In genomic region chr6:70752351-70752750, GRCm38 (mm10) we compare ENCODE assay signal across 10 mouse cellular contexts. TPM values are rescaled to one million over a fixed set of nuclear protein-coding genes. Genes with fewer than 3 reads are reported as not detected.
DNase-seq lines count a peak whose midpoint lies in the region; ATAC-seq and TF ChIP-seq lines count a peak whose summit lies in the region.
"Had no signal": no experiment of that assay in that cellular context is flagged by ENCODE, and none has a peak within 500 bp of the region (broad histone marks: within the 10 kb centered on the region; RNA-seq: fewer than 3 reads in every experiment).

No protein-coding gene starts in this region.

- WGBS in lung, adult 2 months, result 39% methylated on average over 8 of the region's 8 CpGs
- 43% methylated on average over 8 of the region's 8 CpGs for WGBS in small intestine, adult 2 months
- 59% methylated on average over 8 of the region's 8 CpGs for WGBS in intestine, embryonic 16.5 days

- no peaks in the 10 kb centered on the region for H3K9me3 ChIP-seq in intestine, embryonic 16.5 days (ENCODE audit: control insufficient read depth, low read length)
- H3K9me3 ChIP-seq: hindbrain, embryonic 15.5 days; neural tube, embryonic 12.5 days had no signal

- DNase-seq in cerebellum, postnatal 25 days, result peak; percentile 38 to 65
- DNase-seq in cerebellum, adult 11 months, result no peak
- no peak for DNase-seq in lung, adult 2 months
- no peak for DNase-seq in lung, adult 18-20 months
- DNase-seq in c-Kit-positive CD71-negative TER-119-negative erythroid progenitor cells, embryonic 14.5 days (ENCODE audit: low read depth), result peak; percentile 51
- peak; percentile 66 to 68 for DNase-seq in kidney, postnatal 4 days

- no peaks in the 10 kb centered on the region for H3K4me1 ChIP-seq in lung, adult 2 months (ENCODE audit: control insufficient read depth, insufficient read depth, low read length)
- H3K4me1 ChIP-seq in small intestine, adult 2 months (ENCODE audit: control insufficient read depth, insufficient read depth, insufficient read length, low read length), result no peaks in the 10 kb centered on the region
- no peaks in the 10 kb centered on the region for H3K4me1 ChIP-seq in intestine, embryonic 16.5 days (ENCODE audit: control insufficient read depth, insufficient read depth, low read length)
- H3K4me1 ChIP-seq: hindbrain, embryonic 15.5 days; neural tube, embryonic 12.5 days had no signal

- H3K27me3 ChIP-seq in small intestine, adult 2 months (ENCODE audit: control insufficient read depth, insufficient read depth, low read length), result no peaks in the 10 kb centered on the region; the same call in 1 of the 2 replicates
- H3K27me3 ChIP-seq in intestine, embryonic 16.5 days (replicated peaks; ENCODE audit: control insufficient read depth, insufficient read depth, low read length), result no peaks in the 10 kb centered on the region
- H3K27me3 ChIP-seq: hindbrain, embryonic 15.5 days; neural tube, embryonic 12.5 days had no signal

- no peaks in the 10 kb centered on the region for H3K36me3 ChIP-seq in small intestine, adult 2 months (ENCODE audit: control insufficient read depth, insufficient read depth, low read length)
- H3K36me3 ChIP-seq in intestine, embryonic 16.5 days (ENCODE audit: control insufficient read depth, insufficient read depth, low read length), result no peaks in the 10 kb centered on the region
- H3K36me3 ChIP-seq: hindbrain, embryonic 15.5 days; neural tube, embryonic 12.5 days had no signal

- H3K27ac ChIP-seq in small intestine, adult 2 months (ENCODE audit: insufficient read depth, low read depth, low read length), result peak overlapping the region; percentile 73
- no peak overlapping the region for H3K27ac ChIP-seq in intestine, embryonic 16.5 days (ENCODE audit: low read length)
- H3K27ac ChIP-seq: hindbrain, embryonic 15.5 days; neural tube, embryonic 12.5 days had no signal

- ATAC-seq in intestine, embryonic 16.5 days, result no peak

- TF ChIP-seq POLR2A in lung, adult 2 months (IDR thresholded peaks at IDR 0.05; ENCODE audit: borderline replicate concordance, extremely low read depth, low read depth, low read length), result no peak
- no peak for TF ChIP-seq POLR2A in small intestine, adult 2 months (IDR thresholded peaks at IDR 0.05; ENCODE audit: low read depth, low read length)

- H3K4me3 ChIP-seq in lung, adult 2 months (replicated peaks; ENCODE audit: extremely low read depth, low read depth, low read length), result no peak overlapping the region
- no peak overlapping the region for H3K4me3 ChIP-seq in small intestine, adult 2 months (ENCODE audit: low read depth, low read length)
- no peak overlapping the region for H3K4me3 ChIP-seq in intestine, embryonic 16.5 days (ENCODE audit: low read length)
- H3K4me3 ChIP-seq: hindbrain, embryonic 15.5 days; neural tube, embryonic 12.5 days had no signal

- no peak overlapping the region for H3K4me2 ChIP-seq in intestine, embryonic 16.5 days (ENCODE audit: low read depth, low read length)
- H3K4me2 ChIP-seq: hindbrain, embryonic 15.5 days; neural tube, embryonic 12.5 days had no signal

- TF ChIP-seq CTCF in lung, adult 2 months (IDR thresholded peaks at IDR 0.05; ENCODE audit: insufficient read depth, low read length), result peak; percentile 50
- TF ChIP-seq CTCF in small intestine, adult 2 months (IDR thresholded peaks at IDR 0.05; ENCODE audit: extremely low read depth, insufficient read length, insufficient replicate concordance, low read depth, low read length), result peak; percentile 24; the same call in 1 of the 2 replicates

- H3K9ac ChIP-seq in intestine, embryonic 16.5 days (ENCODE audit: low read depth, low read length), result no peak overlapping the region
- H3K9ac ChIP-seq: hindbrain, embryonic 15.5 days; neural tube, embryonic 12.5 days had no signal

RNA-seq across cellular contexts. Expression of gene Rpia, which starts 39.7 kb away (rescaled TPM):
- polyA plus RNA-seq in lung, adult 2 months (2012; rRNA removed), result 8.8 and 10.7 TPM in 2 replicates
- polyA plus RNA-seq in small intestine, adult 2 months (2012; rRNA removed), result 7.3 and 12.9 TPM in 2 replicates
- 4.1 and 4.7 TPM in 2 replicates for polyA plus RNA-seq in intestine, embryonic 16.5 days (2015; fragmentation: Nextera tagmentation; extraction: Ambion mirVana)

Comparison
In these comparisons a context has a peak if more than half of its experiments do, and no peak if none do; other contexts are left out.
1. DNase-seq: peak in cerebellum, postnatal 25 days (2 of 2), c-Kit-positive CD71-negative TER-119-negative erythroid progenitor cells, embryonic 14.5 days (single experiment) and kidney, postnatal 4 days (2 of 2); none in cerebellum, adult 11 months (single experiment), lung, adult 2 months (single experiment) and lung, adult 18-20 months (0 of 2).